Mouse (Mus musculus) activated CD4-positive, CD25-positive, alpha-beta regulatory T cell, adult 9 weeks (primary cell): ENCODE results near the gene Rragb. TPM values are rescaled to one million over a fixed set of nuclear protein-coding genes. Genes with fewer than 3 reads are reported as not detected.

ENCODE experiments used
- polyA plus RNA-seq: library from polyadenylated mRNA; unstranded; fragments of 100-300 nt; shearing (Covaris generic); gene quantifications from one replicate; pipeline ENCODE4 v1.2.1, GENCODE M21; 2017

Rragb gene
- polyA plus RNA-seq: 11.5 TPM

DNA sequence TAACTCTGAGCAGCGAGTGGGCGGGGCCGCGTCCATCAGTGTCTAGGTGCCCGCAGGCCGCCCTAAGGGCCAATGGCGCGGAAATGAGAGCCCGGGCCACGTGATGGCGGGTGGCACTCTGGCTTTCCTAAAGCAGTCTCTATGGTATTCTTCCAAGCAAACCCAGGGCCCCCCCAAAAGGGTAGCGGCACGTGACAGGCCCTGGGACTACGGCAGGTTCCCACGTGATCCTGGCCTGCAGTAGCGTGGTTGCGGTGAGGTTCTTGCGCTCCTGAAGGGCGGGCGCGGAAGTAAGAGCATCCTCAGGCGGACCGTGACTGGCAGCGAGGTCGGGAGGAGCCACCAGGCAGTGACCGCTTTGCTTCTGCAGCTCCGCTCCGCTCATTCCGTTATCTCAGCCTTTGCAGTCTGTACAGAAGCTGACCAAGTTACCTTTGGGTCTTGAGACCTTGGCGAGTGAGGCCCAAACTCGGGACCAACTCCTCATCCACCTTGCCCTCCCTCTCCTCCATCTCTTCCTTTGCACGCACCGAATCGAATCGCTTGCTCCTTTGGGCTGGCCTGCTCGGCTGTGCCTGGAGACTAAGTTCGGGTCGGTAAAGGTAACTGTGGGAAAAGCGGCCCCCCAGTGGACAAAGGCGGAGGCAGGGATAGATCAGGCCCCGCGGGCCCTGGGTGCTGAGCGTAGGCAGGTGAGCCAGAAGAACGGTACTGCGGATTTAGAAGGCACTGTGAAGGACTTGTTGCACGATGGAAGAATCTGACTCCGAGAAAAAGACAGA is at the start of gene Rragb:
Rragb (plus strand) TSS at position 248 of the 782 bp plus-strand sequence.

DNA sequence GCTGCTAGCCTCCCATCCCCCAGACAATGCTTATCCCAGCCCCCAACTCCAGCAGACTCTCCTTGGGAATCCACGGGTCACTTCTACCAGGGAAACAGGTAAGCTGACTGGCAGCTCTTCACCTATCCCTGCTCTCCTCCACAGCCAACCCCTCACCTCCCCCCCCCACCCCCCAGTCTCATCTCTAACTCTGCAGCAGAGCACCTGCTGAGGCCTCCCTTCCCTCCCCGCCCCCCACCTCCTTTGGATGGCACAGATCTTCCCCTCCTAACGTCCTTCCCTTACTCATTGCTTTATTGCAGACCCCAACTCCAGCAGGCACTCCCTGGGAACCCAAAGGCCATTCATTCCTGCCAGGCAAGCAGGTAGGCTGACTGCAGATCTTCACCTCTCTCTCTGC is 21.3 kb upstream of the Rragb start, which contains the start of gene Foxr2:
Foxr2 (plus strand) TSS at position 301 of the 400 bp plus-strand sequence.

Other genes starting within 250 kb of the Rragb start
- gene Usp51, start 133.5 kb upstream of the Rragb start, polyA plus RNA-seq: not detected
- gene Mageh1, start 102.4 kb upstream of the Rragb start, polyA plus RNA-seq: 1.1 TPM
- gene Foxr2, start 21.2 kb upstream of the Rragb start, polyA plus RNA-seq: not detected
- 2.4 TPM for gene Klf8, start 97.5 kb downstream of the Rragb start, polyA plus RNA-seq